Comparison of ENCODE assay signal across 23 mouse cellular contexts in genomic region chr3:129656540-129656939, GRCm38 (mm10).
DNase-seq lines count a peak whose midpoint lies in the region; ATAC-seq and TF ChIP-seq lines count a peak whose summit lies in the region.
"Had no signal": no experiment of that assay in that cellular context is flagged by ENCODE, and none has a peak within 500 bp of the region (broad histone marks: within the 10 kb centered on the region; RNA-seq: fewer than 3 reads in every experiment).

No protein-coding gene starts in this region.

- H3K9me3 ChIP-seq in lung, embryonic 15.5 days, result no peaks in the 10 kb centered on the region
- H3K9me3 ChIP-seq in lung, postnatal 0 days (ENCODE audit: low read length), result no peaks in the 10 kb centered on the region
- no peaks in the 10 kb centered on the region for H3K9me3 ChIP-seq in intestine, postnatal 0 days (ENCODE audit: control insufficient read depth)
- H3K9me3 ChIP-seq: embryonic facial prominence, embryonic 10.5 days; embryonic facial prominence, embryonic 13.5 days; forebrain, embryonic 12.5 days; forebrain, embryonic 15.5 days; heart, embryonic 10.5 days; hindbrain, embryonic 12.5 days; hindbrain, embryonic 15.5 days had no signal

- H3K36me3 ChIP-seq in lung, embryonic 15.5 days, result no peaks in the 10 kb centered on the region
- H3K36me3 ChIP-seq in lung, postnatal 0 days (ENCODE audit: insufficient read depth, low read length), result no peaks in the 10 kb centered on the region
- no peaks in the 10 kb centered on the region for H3K36me3 ChIP-seq in intestine, postnatal 0 days (ENCODE audit: control insufficient read depth, insufficient read depth)
- H3K36me3 ChIP-seq: embryonic facial prominence, embryonic 10.5 days; embryonic facial prominence, embryonic 13.5 days; forebrain, embryonic 12.5 days; forebrain, embryonic 15.5 days; heart, embryonic 10.5 days; hindbrain, embryonic 12.5 days; hindbrain, embryonic 15.5 days had no signal

- no peak overlapping the region for H3K9ac ChIP-seq in lung, embryonic 15.5 days
- no peak overlapping the region for H3K9ac ChIP-seq in lung, postnatal 0 days (replicated peaks; ENCODE audit: low read depth)
- no peak overlapping the region for H3K9ac ChIP-seq in intestine, postnatal 0 days (ENCODE audit: low read depth, low read length)
- H3K9ac ChIP-seq: embryonic facial prominence, embryonic 13.5 days; forebrain, embryonic 12.5 days; forebrain, embryonic 15.5 days; hindbrain, embryonic 12.5 days; hindbrain, embryonic 15.5 days had no signal

- peak; percentile 36 for DNase-seq in cerebellum, adult 9-11 months
- DNase-seq in cerebellum, adult 8-10 months, result no peak
- no peak for DNase-seq in lung, postnatal 0 days (ENCODE audit: low spot score)
- DNase-seq in cerebellum, postnatal 25 days, result peak; percentile 34 to 48
- DNase-seq: adrenal gland, adult 8-10 months; adrenal gland, postnatal 25 days; embryo, embryonic 11 days; gastrocnemius, postnatal 25 days; heart, adult 2 months; kidney, adult 11 months; kidney, adult 8-10 months had no signal

- no peak overlapping the region for H3K27ac ChIP-seq in lung, embryonic 15.5 days
- H3K27ac ChIP-seq in lung, postnatal 0 days (ENCODE audit: low read length), result no peak overlapping the region
- no peak overlapping the region for H3K27ac ChIP-seq in intestine, postnatal 0 days (ENCODE audit: low read depth, low read length)
- H3K27ac ChIP-seq: embryonic facial prominence, embryonic 10.5 days; embryonic facial prominence, embryonic 13.5 days; forebrain, embryonic 12.5 days; forebrain, embryonic 15.5 days; heart, adult 2 months; heart, embryonic 10.5 days; hindbrain, embryonic 12.5 days; hindbrain, embryonic 15.5 days had no signal

- WGBS in lung, embryonic 15.5 days, result 78% methylated on average over 4 of the region's 4 CpGs
- 76% methylated on average over 4 of the region's 4 CpGs for WGBS in lung, postnatal 0 days
- 83% methylated on average over 4 of the region's 4 CpGs for WGBS in intestine, postnatal 0 days

- ATAC-seq in lung, embryonic 15.5 days (ENCODE audit: borderline replicate concordance, extremely low read depth, low FRiP score, low TSS enrichment), result 0 out of 2 replicates have a peak, but pooled peaks have one; percentile 27
- no peak for ATAC-seq in lung, postnatal 0 days
- ATAC-seq in intestine, postnatal 0 days, result no peak
- ATAC-seq: activated CD4-positive, CD25-positive, alpha-beta regulatory T cell, adult 4 months; CD4-positive, CD25-positive, alpha-beta regulatory T cell, adult 4 months; forebrain, embryonic 15.5 days had no signal

- no peak overlapping the region for H3K4me2 ChIP-seq in lung, embryonic 15.5 days
- H3K4me2 ChIP-seq in lung, postnatal 0 days (replicated peaks; ENCODE audit: low read depth, low read length), result no peak overlapping the region
- no peak overlapping the region for H3K4me2 ChIP-seq in intestine, postnatal 0 days (replicated peaks; ENCODE audit: low read depth)
- H3K4me2 ChIP-seq: embryonic facial prominence, embryonic 13.5 days; forebrain, embryonic 12.5 days; forebrain, embryonic 15.5 days; hindbrain, embryonic 12.5 days; hindbrain, embryonic 15.5 days had no signal

- 0 out of 2 replicates have a peak, but pooled peaks cover 4% of the 10 kb centered on the region for H3K27me3 ChIP-seq in lung, embryonic 15.5 days
- no peaks in the 10 kb centered on the region for H3K27me3 ChIP-seq in lung, postnatal 0 days (replicated peaks; ENCODE audit: insufficient read depth, low read length)
- no peaks in the 10 kb centered on the region for H3K27me3 ChIP-seq in intestine, postnatal 0 days (replicated peaks; ENCODE audit: control insufficient read depth, insufficient read depth, low read length)
- H3K27me3 ChIP-seq: embryonic facial prominence, embryonic 13.5 days; forebrain, embryonic 12.5 days; forebrain, embryonic 15.5 days; hindbrain, embryonic 12.5 days; hindbrain, embryonic 15.5 days had no signal

- no peak overlapping the region for H3K4me3 ChIP-seq in lung, embryonic 15.5 days
- H3K4me3 ChIP-seq in lung, postnatal 0 days (ENCODE audit: low read depth, low read length), result no peak overlapping the region
- no peak overlapping the region for H3K4me3 ChIP-seq in intestine, postnatal 0 days (ENCODE audit: low read depth, low read length)
- H3K4me3 ChIP-seq: embryonic facial prominence, embryonic 10.5 days; embryonic facial prominence, embryonic 13.5 days; erythroblast, embryonic 14.5 days; forebrain, embryonic 12.5 days; forebrain, embryonic 15.5 days; heart, adult 2 months; heart, embryonic 10.5 days; hindbrain, embryonic 12.5 days; hindbrain, embryonic 15.5 days had no signal

- TF ChIP-seq EP300 in lung, postnatal 0 days (IDR thresholded peaks at IDR 0.05), result no peak

- H3K4me1 ChIP-seq in lung, embryonic 15.5 days, result no peaks in the 10 kb centered on the region
- H3K4me1 ChIP-seq in lung, postnatal 0 days (ENCODE audit: insufficient read depth, low read depth, low read length), result no peaks in the 10 kb centered on the region
- no peaks in the 10 kb centered on the region for H3K4me1 ChIP-seq in intestine, postnatal 0 days (replicated peaks; ENCODE audit: control insufficient read depth, insufficient read depth, low read length)
- H3K4me1 ChIP-seq: embryonic facial prominence, embryonic 10.5 days; embryonic facial prominence, embryonic 13.5 days; forebrain, embryonic 12.5 days; forebrain, embryonic 15.5 days; heart, embryonic 10.5 days; hindbrain, embryonic 12.5 days; hindbrain, embryonic 15.5 days had no signal

- no peak for TF ChIP-seq CTCF in lung, postnatal 0 days (IDR thresholded peaks at IDR 0.05)
- no peak for TF ChIP-seq CTCF in intestine, postnatal 0 days (IDR thresholded peaks at IDR 0.05; ENCODE audit: low read depth)

Comparison
In these comparisons a context has a peak if more than half of its experiments do, and no peak if none do; other contexts are left out.
1. DNase-seq: peak in cerebellum, adult 9-11 months (single experiment) and cerebellum, postnatal 25 days (2 of 2); none in cerebellum, adult 8-10 months (single experiment) and lung, postnatal 0 days (single experiment).